Mouse (Mus musculus): ENCODE data around the gene Trpc2.

Gene Trpc2

GRCm38 (mm10) chr7:102102241-102102640, 19.3 kb downstream of the Trpc2 start:
- DNase-seq (ENCODE audit: inconsistent age in 2 of 2, low spot score in 1 of 2), result no peak

GRCm38 (mm10) chr7:102102696-102103095, 19.8 kb downstream of the Trpc2 start:
- DNase-seq (ENCODE audit: inconsistent age in 2 of 2, low spot score in 1 of 2), result no peak

DNA sequence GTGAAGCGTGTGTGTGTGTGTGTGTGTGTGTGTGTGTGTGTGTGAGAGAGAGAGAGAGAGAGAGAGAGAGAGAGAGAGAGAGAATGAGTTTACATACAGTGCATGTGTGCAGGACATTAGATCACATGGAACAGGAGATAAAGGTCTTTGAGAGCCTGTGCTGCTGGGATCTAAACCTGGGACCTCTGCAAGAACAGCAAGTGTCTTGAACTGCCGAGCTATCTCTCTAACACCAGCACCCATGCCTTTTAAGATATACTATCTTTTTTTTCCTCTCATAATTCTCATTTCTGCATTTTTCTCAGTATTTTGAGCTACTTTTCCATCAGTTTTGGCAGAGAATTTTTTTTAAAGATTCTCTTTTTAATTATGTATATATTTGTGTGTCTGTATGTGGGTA, 20.6 kb downstream of the Trpc2 start:
- DNase-seq (ENCODE audit: inconsistent age in 2 of 2, low spot score in 1 of 2), result no peak

- no peak for DNase-seq (ENCODE audit: inconsistent age in 2 of 2, low spot score in 1 of 2)
Measured at GRCm38 (mm10) chr7:102104126-102104525, 21.2 kb downstream of the Trpc2 start.

- peak in 1 of 2 experiments; percentile 39 for DNase-seq (ENCODE audit: inconsistent age in 2 of 2, low spot score in 1 of 2)
Measured at GRCm38 (mm10) chr7:102106700-102107141, 23.8 kb downstream of the Trpc2 start.

GRCm38 (mm10) chr7:102108206-102108605, 25.3 kb downstream of the Trpc2 start:
- DNase-seq (ENCODE audit: inconsistent age in 2 of 2, low spot score in 1 of 2), result no peak

- DNase-seq (ENCODE audit: inconsistent age in 2 of 2, low spot score in 1 of 2), result no peak
Measured at GRCm38 (mm10) chr7:102109171-102109570, 26.3 kb downstream of the Trpc2 start, which contains the start of gene Art5. Gene Art5, minus strand, starts transcription at chr7:102109489.

DNA sequence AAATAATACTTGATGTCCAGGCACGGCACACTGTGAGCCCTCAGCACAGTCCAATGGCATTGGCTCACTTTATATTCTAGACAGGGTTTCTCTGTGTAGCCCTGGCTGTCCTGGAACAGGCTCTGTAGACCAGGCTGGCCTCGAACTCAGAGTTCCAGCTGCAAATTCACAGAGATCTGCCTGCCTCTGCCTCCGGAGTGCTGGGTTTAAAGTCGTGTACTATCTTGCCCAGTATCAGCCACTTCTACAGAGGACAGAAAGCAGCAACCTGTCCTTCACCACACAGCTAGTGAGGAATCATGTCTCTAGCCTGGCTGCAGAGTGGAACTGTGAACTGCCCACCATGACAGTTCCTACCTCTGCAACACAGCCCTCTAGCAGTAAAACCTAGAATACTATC, 26.8 kb downstream of the Trpc2 start:
- no peak for DNase-seq (ENCODE audit: inconsistent age in 2 of 2, low spot score in 1 of 2)

- DNase-seq (ENCODE audit: inconsistent age in 2 of 2, low spot score in 1 of 2), result peak in 1 of 2 experiments; percentile 29
Measured at GRCm38 (mm10) chr7:102113151-102113729, 30.3 kb downstream of the Trpc2 start.

GRCm38 (mm10) chr7:102116579-102117331, 33.8 kb downstream of the Trpc2 start, which contains the start of gene Chrna10:
Gene Chrna10, minus strand, starts transcription at chr7:102116828.
- no peak for DNase-seq (ENCODE audit: inconsistent age in 2 of 2, low spot score in 1 of 2)

- no peak for DNase-seq (ENCODE audit: inconsistent age in 2 of 2, low spot score in 1 of 2)
Measured at GRCm38 (mm10) chr7:102117382-102117781, 34.5 kb downstream of the Trpc2 start.

DNA sequence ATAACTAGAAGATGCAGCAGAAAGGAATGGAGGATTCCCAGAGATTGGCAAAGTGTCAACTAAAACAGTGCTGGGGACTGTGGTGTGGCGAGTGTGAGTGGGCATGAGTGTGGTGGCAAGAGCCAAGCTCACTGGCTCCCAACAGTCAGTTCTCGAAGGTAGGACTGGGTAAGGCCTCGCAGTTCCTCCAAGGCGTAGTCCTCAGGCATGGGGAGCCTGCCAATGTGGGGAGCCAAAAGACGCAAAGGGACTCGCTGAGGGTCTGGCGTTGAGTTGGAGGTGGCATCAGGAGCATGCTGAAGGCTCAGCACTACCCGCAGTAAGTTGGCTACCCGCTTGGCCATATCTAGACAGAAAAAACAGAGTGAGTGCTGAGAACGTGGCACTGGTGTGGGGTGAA, 37.4 kb downstream of the Trpc2 start:
- no peak for DNase-seq (ENCODE audit: inconsistent age in 2 of 2, low spot score in 1 of 2)

DNA sequence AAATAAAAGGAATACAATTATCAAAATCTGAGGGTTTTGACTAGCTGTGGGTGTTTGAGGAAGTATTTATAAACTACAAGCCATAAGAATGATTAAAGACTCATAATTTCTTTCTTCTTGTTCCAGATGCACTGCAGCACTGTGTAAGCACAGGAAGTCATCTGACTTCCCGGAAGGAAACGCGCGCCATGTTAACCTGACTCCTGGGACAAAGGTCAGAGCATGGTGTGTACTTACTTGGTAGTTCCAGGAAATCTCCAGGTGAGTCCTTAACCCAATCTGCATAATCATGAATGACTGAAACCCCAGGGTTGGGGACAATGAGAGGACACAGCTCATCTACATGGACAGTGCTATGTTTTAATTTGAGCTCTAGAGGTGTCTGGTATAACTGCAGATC, 49.5 kb downstream of the Trpc2 start:
- no peak for DNase-seq (ENCODE audit: inconsistent age in 2 of 2, low spot score in 1 of 2)

- DNase-seq (ENCODE audit: inconsistent age in 2 of 2, low spot score in 1 of 2), result peak; percentile 29 to 63
Measured at GRCm38 (mm10) chr7:102137464-102137863, 54.5 kb downstream of the Trpc2 start.

DNA sequence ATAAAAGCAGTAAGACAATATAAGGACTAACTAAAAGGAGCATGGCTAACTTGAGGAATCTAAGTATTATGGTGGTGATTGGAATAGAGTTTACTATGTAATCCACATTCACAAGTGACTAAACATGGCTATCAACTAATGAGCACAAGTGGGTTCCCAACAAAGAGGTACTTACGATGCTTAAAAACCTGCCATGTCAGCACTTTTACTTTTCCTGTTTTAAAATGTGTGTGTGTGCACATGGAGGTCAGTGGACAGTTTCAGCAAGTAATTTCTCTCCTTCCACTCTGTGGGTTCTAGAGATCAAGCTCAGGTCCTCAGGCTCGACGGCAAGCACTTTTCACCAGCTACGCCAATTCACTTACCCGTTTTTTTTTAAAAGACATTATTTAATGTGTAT, 55.0 kb downstream of the Trpc2 start:
- no peak for DNase-seq (ENCODE audit: inconsistent age in 2 of 2, low spot score in 1 of 2)

Measured in adrenal gland, adult (tissue).